Mouse (Mus musculus) kidney, adult 2 months (tissue): ENCODE measurements around the gene Pmm2. TPM values are rescaled to one million over a fixed set of nuclear protein-coding genes. Genes with fewer than 3 reads are reported as not detected.

ENCODE experiments used
- DNase-seq: peaks from one replicate; pipeline ENCODE4 v3.0.0; 2021
- H3K27ac ChIP-seq: fragments of 200-500 bp; 2 replicates; pipeline ENCODE4 v1.5.1; 2012; ENCODE audit warnings: low read depth, low read length, control low read depth, inconsistent platforms; ENCODE audit not compliant: insufficient read depth
- H3K27me3 ChIP-seq: fragments of 200-500 bp; replicated peaks from 2 replicates; pipeline ENCODE4 v1.6.1; 2012; ENCODE audit warnings: mild to moderate bottlenecking, moderate library complexity, low read length, inconsistent platforms; ENCODE audit not compliant: control insufficient read depth, insufficient read depth
- H3K36me3 ChIP-seq: fragments of 200-500 bp; 2 replicates; pipeline ENCODE4 v1.6.1; 2012; ENCODE audit warnings: mild to moderate bottlenecking, moderate library complexity, low read length, inconsistent platforms; ENCODE audit not compliant: control insufficient read depth, insufficient read depth
- H3K4me1 ChIP-seq: fragments of 200-500 bp; 2 replicates; pipeline ENCODE4 v1.6.1; 2011; ENCODE audit warnings: low read length; ENCODE audit not compliant: control insufficient read depth, insufficient read depth
- H3K4me3 ChIP-seq: fragments of 200-500 bp; 2 replicates; pipeline ENCODE4 v1.5.1; 2011; ENCODE audit warnings: mild to moderate bottlenecking, low read depth, low read length, control low read depth; ENCODE audit not compliant: insufficient read depth
- CTCF ChIP-seq: fragments of 200-500 bp; conservative IDR thresholded peaks from 2 replicates; pipeline ENCODE4 v1.5.1; 2011; ENCODE audit warnings: low read depth, mild to moderate bottlenecking, control low read depth, low read length, moderate library complexity, mixed read lengths; ENCODE audit not compliant: insufficient read depth, insufficient read length
- POLR2A ChIP-seq: fragments of 200-500 bp; IDR thresholded peaks from one replicate; pipeline ENCODE4 v1.6.1; 2011; ENCODE audit warnings: low read depth, low read length, control low read depth
- WGBS: fragments of 180-500 bp; shearing (Covaris S2); methylation state at CpG from one replicate; pipeline ENCODE4 v1.1.7; 2018; 5-methylcytosine and 5-hydroxymethylcytosine counted together
- polyA plus RNA-seq: library from polyadenylated mRNA; depleted of rRNA; stranded (reverse); fragments of >200 nt; gene quantifications from 2 replicates; pipeline ENCODE4 v1.2.3, GENCODE M21; 2012

Pmm2 gene
- polyA plus RNA-seq, 1 experiment = 64.2 TPM

GRCm38 (mm10) chr16:8656256-8656655, 18.8 kb downstream of the Pmm2 start:
- no peaks in the 10 kb centered on the region for H3K36me3 ChIP-seq
- no peak overlapping the region for H3K27ac ChIP-seq
- TF ChIP-seq POLR2A = no peak
- no peak for TF ChIP-seq CTCF
- 91% methylated on average over 2 of the region's 2 CpGs for WGBS
- no peak overlapping the region for H3K4me3 ChIP-seq
- no peaks in the 10 kb centered on the region for H3K27me3 ChIP-seq
- H3K4me1 ChIP-seq = peaks cover 4% of the 10 kb centered on the region; the same call in 1 of the 2 replicates
- DNase-seq = no peak

DNA sequence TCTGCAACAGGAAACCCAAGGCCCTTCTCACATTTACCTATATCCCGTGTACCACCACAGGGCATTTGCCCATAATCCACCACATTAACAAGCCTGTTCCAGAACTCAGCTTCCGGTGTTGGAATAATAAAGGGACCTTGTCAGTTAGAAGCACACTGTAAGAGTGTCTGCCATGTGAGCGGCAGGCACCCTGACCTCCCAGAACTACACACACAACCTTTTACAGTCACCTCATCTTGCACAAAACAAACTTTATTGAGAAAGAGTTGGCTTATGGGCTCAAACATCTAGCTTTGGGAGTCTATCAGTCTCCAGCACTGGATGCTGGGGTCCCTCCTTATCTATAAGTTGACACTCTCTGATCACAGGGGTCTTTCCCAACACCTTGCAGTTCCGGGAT, 20.9 kb downstream of the Pmm2 start:
- no peak for DNase-seq

DNA sequence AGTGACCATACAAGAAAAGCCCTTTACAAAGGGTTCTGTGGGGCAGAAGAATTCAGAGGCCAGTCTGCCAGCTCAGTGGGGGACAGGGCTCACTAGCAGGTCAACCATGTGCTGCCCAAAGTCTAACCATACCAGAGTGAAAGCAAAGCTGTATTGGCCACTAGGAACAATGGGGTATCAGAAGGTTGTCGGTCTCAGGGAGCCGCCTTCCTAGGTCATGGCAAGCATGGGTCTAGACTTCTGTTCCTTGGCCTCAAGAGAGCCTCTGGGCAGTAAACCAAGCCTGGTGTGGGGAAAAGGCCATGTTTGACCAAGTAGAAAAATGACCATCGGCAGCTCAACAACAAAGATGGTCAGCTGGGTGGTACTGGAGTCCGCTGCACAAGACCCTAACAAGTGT, 21.3 kb downstream of the Pmm2 start:
- TF ChIP-seq POLR2A = no peak
- TF ChIP-seq CTCF = no peak
- H3K4me1 ChIP-seq = peaks cover 9% of the 10 kb centered on the region; the same call in 1 of the 2 replicates
- no peaks in the 10 kb centered on the region for H3K36me3 ChIP-seq
- 79% methylated on average over 4 of the region's 4 CpGs for WGBS
- DNase-seq = peak; percentile 75
- H3K4me3 ChIP-seq = no peak overlapping the region
- H3K27me3 ChIP-seq = no peaks in the 10 kb centered on the region
- no peak overlapping the region for H3K27ac ChIP-seq

More for the DNA sequence above, 20.9 kb downstream of the Pmm2 start:
- peaks cover 7% of the 10 kb centered on the region; the same call in 1 of the 2 replicates for H3K4me1 ChIP-seq
- no peak for TF ChIP-seq CTCF
- no peak for TF ChIP-seq POLR2A
- no peaks in the 10 kb centered on the region for H3K36me3 ChIP-seq
- no peaks in the 10 kb centered on the region for H3K27me3 ChIP-seq
- no peak overlapping the region for H3K4me3 ChIP-seq
- WGBS = 80% methylated on average over 4 of the region's 4 CpGs
- H3K27ac ChIP-seq = no peak overlapping the region

GRCm38 (mm10) chr16:8663022-8663421, 25.5 kb downstream of the Pmm2 start:
- 76% methylated on average over 2 of the region's 2 CpGs for WGBS
- DNase-seq = peak; percentile 51
- H3K4me3 ChIP-seq = no peak overlapping the region
- H3K27me3 ChIP-seq = no peaks in the 10 kb centered on the region
- H3K36me3 ChIP-seq = no peaks in the 10 kb centered on the region
- peaks cover 17% of the 10 kb centered on the region for H3K4me1 ChIP-seq
- H3K27ac ChIP-seq = peak overlapping the region; percentile 62
- TF ChIP-seq CTCF (no peak), POLR2A (no peak)

DNA sequence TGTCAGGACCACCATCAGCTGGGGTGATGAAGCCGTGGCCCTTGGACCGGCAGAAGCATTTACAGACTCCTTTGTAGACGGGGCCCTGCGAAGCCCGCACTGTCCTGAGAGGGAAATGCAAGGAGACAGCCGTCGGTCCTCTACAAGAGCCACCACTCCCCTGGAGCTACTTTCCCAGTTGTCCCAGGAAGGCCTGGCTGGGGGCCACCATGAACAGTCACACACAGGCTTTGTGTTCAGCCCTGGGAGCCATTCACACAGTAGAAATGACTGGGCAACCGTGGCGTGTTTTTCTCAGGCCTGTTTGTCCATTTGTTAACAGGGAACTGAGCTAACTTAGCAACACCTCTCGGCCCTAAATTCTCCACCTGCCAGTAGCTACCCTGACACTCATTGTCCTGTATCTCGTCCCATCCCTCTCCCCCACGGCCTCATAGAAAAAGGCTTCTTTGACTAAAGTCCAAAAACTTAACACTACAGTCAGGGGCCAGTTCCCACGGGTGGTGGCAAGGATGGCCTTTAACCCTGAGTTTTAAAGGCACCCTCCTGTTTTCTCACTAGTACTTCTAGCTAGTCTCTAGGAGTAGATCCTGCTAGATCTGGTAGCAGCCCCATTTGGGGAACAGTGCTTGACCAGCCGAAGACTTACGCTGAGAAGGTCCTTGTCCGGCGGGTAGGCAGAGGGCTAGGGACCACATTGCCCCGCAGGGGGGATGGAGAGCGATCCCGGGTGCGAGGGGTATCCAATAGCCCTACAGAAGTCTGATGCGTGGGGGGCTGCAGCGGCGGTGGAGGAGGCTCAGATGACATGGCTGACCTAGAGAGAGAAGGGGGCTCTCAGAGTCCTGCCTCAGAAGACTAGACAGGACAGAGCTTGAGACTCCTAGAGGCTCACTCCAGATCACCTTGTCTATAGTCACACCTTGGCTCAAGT, 26.4 kb downstream of the Pmm2 start:
- Histone ChIP-seq H3K4me1 (peaks cover 14% of the 10 kb centered on the region), H3K36me3 (no peaks in the 10 kb centered on the region), H3K27ac (peak overlapping the region; percentile 62), H3K4me3 (no peak overlapping the region), H3K27me3 (no peaks in the 10 kb centered on the region)
- DNase-seq = peak; percentile 73
- WGBS = 53% methylated on average over 24 of the region's 24 CpGs
- TF ChIP-seq POLR2A = no peak
- TF ChIP-seq CTCF = no peak

DNA sequence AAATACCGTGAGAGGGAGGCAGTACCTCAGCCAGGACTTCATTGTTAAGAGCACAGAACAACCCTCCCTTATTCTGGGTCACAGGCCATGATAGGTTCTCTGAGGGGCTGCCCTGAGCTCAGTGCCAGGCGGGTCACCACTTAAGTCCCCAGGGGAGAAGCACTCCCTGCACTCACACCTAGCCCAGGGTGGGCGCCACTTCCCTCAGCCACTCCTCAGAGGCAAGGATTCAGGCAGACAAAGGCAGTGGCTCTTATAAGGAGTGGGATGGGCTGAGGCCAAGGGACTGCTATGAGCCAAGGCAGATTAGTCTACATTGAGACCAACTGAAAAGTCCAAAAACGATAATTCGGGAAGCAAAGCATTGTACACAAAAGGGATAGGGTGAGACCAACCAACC, 27.9 kb downstream of the Pmm2 start:
- 78% methylated on average over 5 of the region's 5 CpGs for WGBS
- Histone ChIP-seq H3K4me1 (peaks cover 13% of the 10 kb centered on the region), H3K4me3 (no peak overlapping the region), H3K27me3 (no peaks in the 10 kb centered on the region), H3K36me3 (no peaks in the 10 kb centered on the region), H3K27ac (no peak overlapping the region)
- no peak for DNase-seq
- TF ChIP-seq POLR2A (no peak), CTCF (no peak)

GRCm38 (mm10) chr16:8666452-8666851, 29.0 kb downstream of the Pmm2 start:
- Histone ChIP-seq H3K27ac (peak overlapping the region; percentile 56), H3K4me1 (peaks cover 18% of the 10 kb centered on the region), H3K36me3 (no peaks in the 10 kb centered on the region), H3K4me3 (no peak overlapping the region), H3K27me3 (no peaks in the 10 kb centered on the region)
- TF ChIP-seq CTCF (no peak), POLR2A (no peak)
- DNase-seq = peak; percentile 84
- WGBS = 46% methylated on average over 2 of the region's 2 CpGs
